Mouse (Mus musculus) embryo, embryonic 11 days (tissue): ENCODE data around the gene Tmem189.
"Not testable (repeated sequence)": the region's sequence is repeated elsewhere in the genome, so short reads cannot be mapped to it uniquely, and the experiment has no call there.

Experiments used
- DNase-seq: peaks from one replicate; pipeline ENCODE4 v3.0.0-alpha.2; 2015

The Tmem189 gene

GRCm38 (mm10) chr2:167646411-167646810, 43.2 kb downstream of the Tmem189 start:
- DNase-seq: peak; percentile 21

- DNase-seq: not testable (repeated sequence)
Measured at GRCm38 (mm10) chr2:167643356-167644052, 46.1 kb downstream of the Tmem189 start.

- DNase-seq: no peak
Measured at GRCm38 (mm10) chr2:167642164-167642563, 47.5 kb downstream of the Tmem189 start.

DNA sequence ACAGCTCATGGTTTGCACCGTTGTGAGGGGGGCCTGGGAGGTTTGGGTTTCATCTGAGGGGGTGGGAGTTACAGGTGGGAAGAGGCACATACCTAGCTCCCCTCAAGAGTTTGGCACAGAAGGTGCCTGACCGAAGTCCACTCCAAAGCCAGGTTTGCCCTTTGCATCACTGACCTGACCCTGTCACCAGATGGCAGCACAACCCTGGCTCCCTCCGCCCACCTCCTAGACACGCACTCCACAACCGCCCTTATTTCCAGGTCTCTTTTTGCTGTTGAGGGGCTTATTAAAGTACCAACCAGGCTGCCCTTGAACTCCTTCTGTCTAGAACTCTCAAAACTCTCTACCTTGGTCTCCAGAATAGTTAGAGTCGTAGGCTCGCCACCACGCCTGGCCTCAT, 48.3 kb downstream of the Tmem189 start:
- peak; percentile 50 for DNase-seq

DNA sequence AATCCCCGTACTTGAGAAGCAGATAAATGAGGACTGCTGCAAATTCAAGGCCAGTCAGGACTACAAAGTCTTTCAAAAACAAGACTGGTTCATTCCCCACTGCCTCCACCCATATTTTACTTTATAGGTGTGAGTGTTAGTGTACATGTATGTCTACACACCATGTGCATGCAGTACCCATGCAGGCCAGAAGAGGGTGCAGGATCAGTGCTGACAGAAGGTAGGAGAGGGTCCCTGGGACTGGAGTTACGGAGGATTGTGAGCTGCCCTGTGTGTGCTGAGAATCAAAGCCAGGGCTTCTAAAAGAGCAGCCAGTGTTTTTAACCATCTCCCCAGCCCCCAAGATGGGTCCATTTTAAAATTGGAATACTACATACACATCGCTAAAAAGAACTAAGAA, 49.3 kb downstream of the Tmem189 start:
- DNase-seq: peak; percentile 43

DNA sequence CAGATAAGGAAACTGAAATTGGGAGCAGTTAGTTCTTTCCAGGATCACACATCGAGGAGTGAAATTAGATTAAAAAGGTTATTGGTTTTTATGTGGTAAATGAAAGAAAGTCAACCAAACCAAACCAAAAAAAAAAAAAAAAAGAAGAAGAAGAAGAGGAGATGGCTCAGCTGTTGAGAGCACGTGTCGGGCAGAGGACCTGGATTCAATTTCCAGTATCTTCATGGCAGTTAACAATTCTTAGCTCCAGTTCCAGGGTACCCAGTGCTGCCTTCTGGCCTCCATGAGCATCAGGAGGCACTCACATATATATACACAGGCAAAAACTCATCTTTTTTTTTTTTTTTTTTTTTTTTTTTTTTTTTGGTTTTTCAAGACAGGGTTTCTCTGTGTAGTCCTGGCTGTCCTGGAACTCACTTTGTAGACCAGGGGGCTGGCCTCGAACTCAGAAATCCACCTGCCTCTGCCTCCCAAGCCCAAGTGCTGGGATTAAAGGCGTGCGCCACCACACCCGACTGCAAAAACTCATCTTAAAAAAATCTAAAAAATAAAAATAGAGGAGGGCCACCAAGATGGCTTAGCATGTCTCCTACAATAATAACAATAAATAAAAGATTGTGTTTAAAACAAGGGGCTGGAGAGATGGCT, 54.6 kb downstream of the Tmem189 start:
- DNase-seq: no peak

- DNase-seq: peak; percentile 99
Measured at GRCm38 (mm10) chr2:167634338-167634770, 55.3 kb downstream of the Tmem189 start.

- DNase-seq: no peak
Measured at GRCm38 (mm10) chr2:167633537-167633872, 56.1 kb downstream of the Tmem189 start.

- DNase-seq: no peak
Measured at GRCm38 (mm10) chr2:167632731-167633536, 56.7 kb downstream of the Tmem189 start.

- peak; percentile 98 for DNase-seq
Measured at GRCm38 (mm10) chr2:167631591-167632448, 57.8 kb downstream of the Tmem189 start, which contains the start of gene Ube2v1. TSS of gene Ube2v1 (minus strand) at chr2:167632095.

- no peak for DNase-seq
Measured at GRCm38 (mm10) chr2:167631181-167631590, 58.4 kb downstream of the Tmem189 start.

DNA sequence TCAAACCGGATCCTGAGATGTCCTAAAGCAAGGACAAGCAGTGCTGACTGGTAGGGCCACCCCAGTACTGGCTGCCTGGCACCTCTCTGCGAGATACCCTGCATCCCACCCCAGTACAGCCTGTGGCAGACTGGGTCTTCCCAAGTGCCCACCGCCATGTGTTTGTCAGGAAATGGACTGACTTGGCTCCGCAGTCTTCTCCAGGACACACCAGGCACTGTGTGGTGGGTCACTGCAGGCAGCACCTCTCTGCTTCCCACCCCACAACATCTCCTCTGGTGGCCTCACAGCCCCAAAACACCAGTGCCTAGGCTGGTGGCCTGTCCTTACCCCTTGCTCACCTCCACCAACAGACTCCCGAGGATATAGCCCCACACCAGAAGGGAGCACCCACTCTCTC, 59.2 kb downstream of the Tmem189 start:
- DNase-seq: no peak

- no peak for DNase-seq
Measured at GRCm38 (mm10) chr2:167629665-167630209, 59.9 kb downstream of the Tmem189 start.

GRCm38 (mm10) chr2:167628872-167629271, 60.8 kb downstream of the Tmem189 start:
- no peak for DNase-seq

DNA sequence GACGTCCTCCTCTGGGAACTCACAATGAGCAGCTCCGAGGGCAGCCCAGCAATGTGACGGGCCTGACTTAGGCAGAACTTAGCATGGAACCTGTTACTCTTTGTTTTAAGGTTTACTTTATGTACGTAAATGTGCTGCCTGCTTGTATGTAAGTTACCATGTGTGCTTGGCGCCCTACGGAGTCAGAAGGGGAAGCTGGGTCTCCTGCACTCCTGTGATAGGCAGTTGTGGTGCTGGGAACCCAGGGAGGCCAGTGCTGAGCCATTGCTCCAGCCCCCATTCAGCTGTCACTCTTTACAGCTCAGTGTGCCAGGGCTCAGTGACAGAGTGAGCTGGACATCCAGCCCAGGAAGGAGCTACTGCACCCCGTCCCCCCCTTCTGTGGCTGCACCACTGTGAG, 62.6 kb downstream of the Tmem189 start:
- no peak for DNase-seq

GRCm38 (mm10) chr2:167625670-167626069, 64.0 kb downstream of the Tmem189 start:
- no peak for DNase-seq

- no peak for DNase-seq
Measured at GRCm38 (mm10) chr2:167624368-167625075, 65.1 kb downstream of the Tmem189 start.

DNA sequence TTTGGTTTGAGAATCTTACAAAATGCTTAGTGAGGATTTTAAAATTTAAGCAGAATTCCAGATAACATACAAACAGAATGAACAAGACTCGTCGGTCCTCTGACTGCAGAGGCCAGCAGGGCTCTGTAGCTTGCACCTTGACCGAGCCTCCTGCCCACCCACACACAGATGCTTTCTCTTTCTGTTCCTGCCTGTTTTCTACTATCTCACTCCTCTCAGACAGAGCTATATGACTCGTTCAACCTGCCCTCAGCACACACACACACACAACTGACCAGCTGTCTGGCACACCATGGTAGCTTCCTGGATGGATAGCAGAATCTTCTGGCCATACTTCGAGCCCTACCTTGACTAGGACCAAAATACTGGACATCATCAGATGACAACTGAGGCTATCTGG, 66.7 kb downstream of the Tmem189 start:
- DNase-seq: no peak

DNA sequence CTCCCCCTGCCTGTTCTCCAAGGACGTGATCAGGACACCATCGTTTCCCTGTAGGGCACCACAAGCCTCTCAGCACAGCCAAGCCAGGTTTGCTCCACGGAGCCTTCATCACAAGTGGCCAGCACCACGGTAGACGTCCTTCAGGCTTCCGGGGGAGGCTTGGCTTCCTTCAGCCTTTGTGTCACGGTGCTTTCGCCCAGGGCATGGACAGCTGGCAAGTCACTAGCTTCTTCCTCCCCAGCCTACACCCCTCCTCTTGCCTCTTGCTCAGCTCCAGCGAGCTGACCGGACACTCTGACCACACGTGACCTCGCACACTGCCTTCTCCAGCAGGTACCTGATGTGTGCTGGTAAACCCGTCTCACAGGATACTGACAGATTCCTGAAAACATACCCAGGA, 67.3 kb downstream of the Tmem189 start:
- no peak for DNase-seq

- no peak for DNase-seq
Measured at GRCm38 (mm10) chr2:167621255-167622087, 68.2 kb downstream of the Tmem189 start.

DNA sequence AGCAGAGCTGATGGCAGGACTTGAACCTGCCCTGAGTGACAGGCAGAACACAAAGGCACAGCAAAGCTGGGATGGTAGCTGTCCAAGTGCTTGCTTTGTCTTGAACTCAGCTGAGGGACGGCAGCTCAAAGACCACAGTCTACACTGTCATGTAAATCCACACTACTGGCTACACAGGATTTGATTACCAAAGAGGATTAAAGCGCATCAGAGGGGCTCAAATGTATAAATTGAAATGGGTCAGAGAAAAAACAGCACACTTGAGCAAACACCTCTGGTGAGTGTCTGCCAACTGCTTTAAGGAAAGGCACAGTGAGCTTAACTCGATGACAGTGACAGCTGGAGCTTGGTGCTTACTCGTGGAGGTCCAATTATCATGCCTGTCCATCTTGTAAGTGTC, 72.2 kb downstream of the Tmem189 start:
- no peak for DNase-seq
